Mouse (Mus musculus) hindbrain, embryonic 11.5 days (tissue): ENCODE data around the gene Gm7849. TPM values are rescaled to one million over a fixed set of nuclear protein-coding genes. Genes with fewer than 3 reads are reported as not detected.
"Not testable (repeated sequence)": the region's sequence is repeated elsewhere in the genome, so short reads cannot be mapped to it uniquely, and the experiment has no call there.

Source experiments
- ATAC-seq: fragments of 200-750 bp; cut with Nextera tagmentation; 2 replicates; pipeline ENCODE4 v1.8.0; 2017; ENCODE audit warnings: mild to moderate bottlenecking, moderate TSS enrichment, moderate library complexity; ENCODE audit not compliant: low FRiP score
- DNase-seq: peaks from one replicate; pipeline ENCODE4 v3.0.0-alpha.2; 2015; ENCODE audit warnings: low spot score
- H3K27ac ChIP-seq: fragments of 300-500 bp; sonication (generic); 2 replicates; pipeline ENCODE4 v1.5.1; 2014; ENCODE audit warnings: mild to moderate bottlenecking, low read depth, low read length
- H3K27me3 ChIP-seq: fragments of 300-500 bp; sonication (generic); 2 replicates; pipeline ENCODE4 v1.6.1; 2014; ENCODE audit warnings: mild to moderate bottlenecking, low read length, moderate library complexity, mixed read lengths; ENCODE audit not compliant: control insufficient read depth, insufficient read depth
- H3K36me3 ChIP-seq: fragments of 300-500 bp; sonication (generic); 2 replicates; pipeline ENCODE4 v1.6.1; 2014; ENCODE audit warnings: mild to moderate bottlenecking, low read length, moderate library complexity, mixed read lengths; ENCODE audit not compliant: control insufficient read depth, insufficient read depth
- H3K4me1 ChIP-seq: fragments of 300-500 bp; sonication (generic); replicated peaks from 2 replicates; pipeline ENCODE4 v1.6.1; 2014; ENCODE audit warnings: low read length, mixed read lengths; ENCODE audit not compliant: control insufficient read depth, insufficient read depth
- H3K4me2 ChIP-seq: fragments of 300-500 bp; sonication (generic); replicated peaks from 2 replicates; pipeline ENCODE4 v1.6.1; 2014; ENCODE audit warnings: mild to moderate bottlenecking, low read depth, low read length
- H3K4me3 ChIP-seq: fragments of 300-500 bp; sonication (generic); 2 replicates; pipeline ENCODE4 v1.5.1; 2014; ENCODE audit warnings: low read depth, low read length
- H3K9ac ChIP-seq: fragments of 300-500 bp; sonication (generic); 2 replicates; pipeline ENCODE4 v1.6.1; 2014; ENCODE audit warnings: low read depth, low read length
- H3K9me3 ChIP-seq: fragments of 300-500 bp; sonication (generic); 2 replicates; pipeline ENCODE4 v1.6.1; 2016; ENCODE audit warnings: low read length; ENCODE audit not compliant: control insufficient read depth
- WGBS: fragments of 180-500 bp; shearing (Covaris S2); extraction: QIAGEN DNeasy Blood & Tissue Kit; methylation state at CpG from one replicate; pipeline ENCODE4 v1.1.7; 2014; 5-methylcytosine and 5-hydroxymethylcytosine counted together
- polyA plus RNA-seq: library from polyadenylated mRNA; unstranded; fragments of >200 nt; fragmentation: Nextera tagmentation; extraction: Ambion mirVana; gene quantifications from 2 replicates; pipeline ENCODE4 v1.2.1, GENCODE M21; 2014

The Gm7849 gene
- polyA plus RNA-seq = not detected in 2 replicates

DNA sequence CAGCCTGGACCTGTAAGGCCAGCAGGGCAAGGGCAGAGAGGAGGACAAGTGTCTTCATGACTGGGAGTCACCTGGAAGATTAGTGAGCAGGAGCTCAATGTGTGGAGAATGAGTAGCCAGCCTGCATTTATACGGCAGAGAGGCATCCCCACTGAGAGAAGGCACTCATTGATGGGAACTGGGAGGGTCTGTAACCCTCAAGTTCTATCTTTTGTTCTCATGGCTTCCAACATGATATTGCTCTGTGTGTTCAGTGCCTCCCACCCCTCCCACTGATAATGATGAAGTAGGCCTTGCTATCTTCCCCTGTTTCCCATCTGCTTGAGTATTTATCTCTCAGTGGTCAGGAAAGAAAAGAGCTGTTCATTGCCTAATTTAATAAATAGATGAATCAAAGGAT, at the start of gene Gm7849:
Gene Gm7849 (minus strand): TSS at position 101 of the 400 bp plus-strand sequence.
- H3K9me3 ChIP-seq, H3K4me3 ChIP-seq, H3K27ac ChIP-seq, H3K4me1 ChIP-seq, H3K4me2 ChIP-seq, H3K36me3 ChIP-seq, H3K9ac ChIP-seq, DNase-seq, H3K27me3 ChIP-seq, ATAC-seq: not testable (repeated sequence)
- WGBS = no CpG with 5 or more reads among the region's 1 CpGs

DNA sequence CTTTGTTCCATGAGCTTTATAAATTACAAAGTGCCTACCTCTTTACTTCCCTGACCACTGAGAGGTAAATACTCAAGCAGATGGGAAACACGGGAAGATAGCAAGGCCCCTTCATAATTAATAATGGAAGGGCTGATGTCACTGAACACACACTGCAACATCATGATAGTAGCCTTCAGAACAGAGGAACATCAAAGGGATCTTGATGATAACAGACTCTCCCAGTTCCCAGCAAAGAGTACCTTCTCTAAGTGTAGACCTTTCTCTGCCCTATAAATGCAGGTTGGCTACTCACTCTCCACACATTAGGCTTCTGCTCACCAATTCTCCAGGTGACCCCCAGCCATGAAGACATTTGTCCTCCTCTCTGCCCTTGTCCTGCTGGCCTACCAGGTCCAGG, 29.2 kb downstream of the Gm7849 start, which contains the start of gene Defa36:
Gene Defa36 (plus strand): TSS at position 301 of the 400 bp plus-strand sequence.
- not testable (repeated sequence) for H3K36me3 ChIP-seq
- no CpG with 5 or more reads among the region's 1 CpGs for WGBS

More for the DNA sequence above, 29.2 kb downstream of the Gm7849 start, which contains the start of gene Defa36:
- H3K9ac ChIP-seq, H3K27me3 ChIP-seq, H3K9me3 ChIP-seq, H3K4me3 ChIP-seq, DNase-seq, H3K4me1 ChIP-seq, H3K4me2 ChIP-seq, H3K27ac ChIP-seq, ATAC-seq: not testable (repeated sequence)

Other genes starting within 250 kb of the Gm7849 start
- gene Gm15292, start 206.8 kb downstream of the Gm7849 start, polyA plus RNA-seq = not detected in 2 replicates
- gene Defa27, start 141.0 kb downstream of the Gm7849 start, polyA plus RNA-seq = not detected in 2 replicates
- gene Defa29, start 129.5 kb downstream of the Gm7849 start, polyA plus RNA-seq = not detected in 2 replicates
- not detected in 2 replicates for gene Defa2, start 78.0 kb downstream of the Gm7849 start, polyA plus RNA-seq
- not detected in 2 replicates for gene Defa33, start 64.7 kb downstream of the Gm7849 start, polyA plus RNA-seq
- gene Defa36, start 29.1 kb downstream of the Gm7849 start, polyA plus RNA-seq = not detected in 2 replicates
- gene Defa20, start 52.7 kb upstream of the Gm7849 start, polyA plus RNA-seq = not detected in 2 replicates
- not detected in 2 replicates for gene Defa32, start 72.5 kb upstream of the Gm7849 start, polyA plus RNA-seq
- not detected in 2 replicates for gene Defa37, start 108.8 kb upstream of the Gm7849 start, polyA plus RNA-seq
- gene Defa28, start 126.4 kb upstream of the Gm7849 start, polyA plus RNA-seq = not detected in 2 replicates
- not detected in 2 replicates for gene Gm7861, start 137.9 kb upstream of the Gm7849 start, polyA plus RNA-seq
- gene Defa26, start 161.6 kb upstream of the Gm7849 start, polyA plus RNA-seq = not detected in 2 replicates
- gene Defa17, start 199.2 kb upstream of the Gm7849 start, polyA plus RNA-seq = not detected in 2 replicates
- not detected in 2 replicates for gene Defa34, start 209.2 kb upstream of the Gm7849 start, polyA plus RNA-seq
- gene AY761184, start 247.1 kb upstream of the Gm7849 start, polyA plus RNA-seq = not detected in 2 replicates